Mouse (Mus musculus): ENCODE data around the gene Flnb. TPM values are rescaled to one million over a fixed set of nuclear protein-coding genes. Genes with fewer than 3 reads are reported as not detected.

Flnb gene
- polyA plus RNA-seq, 1 experiment = 37.2 TPM

DNA sequence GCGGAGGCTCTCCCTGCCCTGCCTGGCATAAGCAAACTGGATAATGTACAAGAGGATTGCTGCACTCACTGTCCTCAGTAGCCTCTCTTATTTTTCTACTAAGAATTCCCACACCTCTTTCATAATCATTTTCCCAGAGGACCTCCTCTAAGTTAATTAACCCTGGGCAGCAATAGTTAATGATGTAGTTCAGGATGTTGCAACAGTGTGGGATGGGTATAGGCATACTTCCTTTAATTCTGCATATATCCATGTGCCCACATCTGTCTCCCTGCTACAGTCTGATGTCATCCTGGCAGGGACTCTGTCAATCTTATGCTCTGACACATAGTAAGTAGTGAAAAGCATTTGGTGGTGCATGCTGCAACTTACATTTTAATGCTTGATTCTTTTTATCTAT, 163.5 kb downstream of the Flnb start:
- Histone ChIP-seq H3K36me3 (ENCODE audit: control insufficient read depth, insufficient read depth, low read length) (no peaks in the 10 kb centered on the region), H3K27me3 (replicated peaks; ENCODE audit: control insufficient read depth, insufficient read depth, low read length) (no peaks in the 10 kb centered on the region), H3K27ac (ENCODE audit: insufficient read depth, low read depth, low read length) (no peak overlapping the region), H3K4me3 (ENCODE audit: insufficient read depth, low read depth, low read length) (no peak overlapping the region), H3K4me1 (ENCODE audit: control insufficient read depth, insufficient read depth, low read length) (no peaks in the 10 kb centered on the region)
- 94% methylated on average over 1 of the region's 1 CpGs for WGBS
- no peak for DNase-seq
- TF ChIP-seq POLR2A (IDR thresholded peaks at IDR 0.05; ENCODE audit: low read depth, low read length) = no peak
- no peak for TF ChIP-seq CTCF (conservative IDR thresholded peaks at IDR 0.05; ENCODE audit: insufficient read depth, insufficient read length, low read depth, low read length)

DNA sequence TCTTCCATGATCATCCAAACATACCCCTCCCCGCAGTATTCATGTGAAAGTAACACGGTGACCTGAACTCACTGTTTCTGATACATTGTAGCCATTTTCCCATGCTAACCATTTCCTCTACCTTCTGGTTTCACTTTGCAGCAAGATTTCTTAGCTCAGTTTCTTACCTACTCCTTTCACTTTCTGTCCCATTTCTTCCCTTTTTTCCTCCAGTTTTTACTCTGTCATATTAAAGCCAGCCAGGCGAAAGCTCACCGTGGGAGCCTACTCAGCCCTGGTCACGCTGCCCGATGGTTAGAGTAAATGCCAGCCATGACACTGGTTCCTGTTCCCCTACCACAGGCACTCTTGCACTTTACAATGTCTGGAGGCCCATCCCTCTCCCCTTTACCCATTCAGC, 169.2 kb downstream of the Flnb start:
- Histone ChIP-seq H3K27me3 (replicated peaks; ENCODE audit: control insufficient read depth, insufficient read depth, low read length) (no peaks in the 10 kb centered on the region), H3K4me1 (ENCODE audit: control insufficient read depth, insufficient read depth, low read length) (0 out of 2 replicates have a peak, but pooled peaks cover 3% of the 10 kb centered on the region), H3K27ac (ENCODE audit: insufficient read depth, low read depth, low read length) (no peak overlapping the region), H3K4me3 (ENCODE audit: insufficient read depth, low read depth, low read length) (no peak overlapping the region), H3K36me3 (ENCODE audit: control insufficient read depth, insufficient read depth, low read length) (no peaks in the 10 kb centered on the region)
- no peak for TF ChIP-seq CTCF (conservative IDR thresholded peaks at IDR 0.05; ENCODE audit: insufficient read depth, insufficient read length, low read depth, low read length)
- no peak for TF ChIP-seq POLR2A (IDR thresholded peaks at IDR 0.05; ENCODE audit: low read depth, low read length)
- WGBS = 95% methylated on average over 6 of the region's 6 CpGs
- no peak for DNase-seq

DNA sequence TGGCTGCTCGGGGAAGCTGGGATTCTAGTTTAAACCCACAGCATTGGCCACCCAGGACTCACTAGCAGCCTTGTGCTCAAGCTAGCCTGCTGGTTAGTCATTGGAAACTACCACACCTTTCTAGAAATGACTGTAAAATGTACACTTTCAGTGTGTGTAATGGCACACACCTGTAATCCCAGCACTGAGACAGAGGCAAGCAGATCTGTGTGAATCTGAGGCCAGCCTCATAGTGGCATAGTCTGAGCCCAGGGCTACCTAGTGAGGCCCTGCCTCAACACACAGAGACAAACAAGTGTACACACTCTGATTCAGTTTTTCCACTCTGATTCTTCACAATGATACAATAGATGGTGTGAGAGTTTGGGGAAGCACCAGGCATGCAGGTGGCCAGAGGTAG, 171.6 kb downstream of the Flnb start:
- H3K4me1 ChIP-seq (ENCODE audit: control insufficient read depth, insufficient read depth, low read length) = 0 out of 2 replicates have a peak, but pooled peaks cover 3% of the 10 kb centered on the region
- H3K4me3 ChIP-seq (ENCODE audit: insufficient read depth, low read depth, low read length) = no peak overlapping the region
- 87% methylated on average over 1 of the region's 1 CpGs for WGBS
- no peak for DNase-seq
- H3K36me3 ChIP-seq (ENCODE audit: control insufficient read depth, insufficient read depth, low read length) = no peaks in the 10 kb centered on the region
- TF ChIP-seq CTCF (conservative IDR thresholded peaks at IDR 0.05; ENCODE audit: insufficient read depth, insufficient read length, low read depth, low read length) (no peak), POLR2A (IDR thresholded peaks at IDR 0.05; ENCODE audit: low read depth, low read length) (no peak)
- no peaks in the 10 kb centered on the region for H3K27me3 ChIP-seq (replicated peaks; ENCODE audit: control insufficient read depth, insufficient read depth, low read length)
- no peak overlapping the region for H3K27ac ChIP-seq (ENCODE audit: insufficient read depth, low read depth, low read length)

GRCm38 (mm10) chr14:7989961-7990360, 172.2 kb downstream of the Flnb start:
- no peak for DNase-seq
- WGBS = 77% methylated on average over 3 of the region's 3 CpGs
- Histone ChIP-seq H3K27ac (ENCODE audit: insufficient read depth, low read depth, low read length) (no peak overlapping the region), H3K4me3 (ENCODE audit: insufficient read depth, low read depth, low read length) (no peak overlapping the region), H3K4me1 (ENCODE audit: control insufficient read depth, insufficient read depth, low read length) (0 out of 2 replicates have a peak, but pooled peaks cover 3% of the 10 kb centered on the region), H3K27me3 (replicated peaks; ENCODE audit: control insufficient read depth, insufficient read depth, low read length) (no peaks in the 10 kb centered on the region), H3K36me3 (ENCODE audit: control insufficient read depth, insufficient read depth, low read length) (no peaks in the 10 kb centered on the region)
- no peak for TF ChIP-seq CTCF (conservative IDR thresholded peaks at IDR 0.05; ENCODE audit: insufficient read depth, insufficient read length, low read depth, low read length)
- TF ChIP-seq POLR2A (IDR thresholded peaks at IDR 0.05; ENCODE audit: low read depth, low read length) = no peak

- Histone ChIP-seq H3K4me3 (ENCODE audit: insufficient read depth, low read depth, low read length) (no peak overlapping the region), H3K27ac (ENCODE audit: insufficient read depth, low read depth, low read length) (no peak overlapping the region), H3K27me3 (replicated peaks; ENCODE audit: control insufficient read depth, insufficient read depth, low read length) (no peaks in the 10 kb centered on the region), H3K36me3 (ENCODE audit: control insufficient read depth, insufficient read depth, low read length) (no peaks in the 10 kb centered on the region), H3K4me1 (ENCODE audit: control insufficient read depth, insufficient read depth, low read length) (0 out of 2 replicates have a peak, but pooled peaks cover 3% of the 10 kb centered on the region)
- WGBS = 63% methylated on average over 5 of the region's 5 CpGs
- no peak for DNase-seq
- no peak for TF ChIP-seq CTCF (conservative IDR thresholded peaks at IDR 0.05; ENCODE audit: insufficient read depth, insufficient read length, low read depth, low read length)
- no peak for TF ChIP-seq POLR2A (IDR thresholded peaks at IDR 0.05; ENCODE audit: low read depth, low read length)
Observed at GRCm38 (mm10) chr14:7991108-7991776, 173.5 kb downstream of the Flnb start.

DNA sequence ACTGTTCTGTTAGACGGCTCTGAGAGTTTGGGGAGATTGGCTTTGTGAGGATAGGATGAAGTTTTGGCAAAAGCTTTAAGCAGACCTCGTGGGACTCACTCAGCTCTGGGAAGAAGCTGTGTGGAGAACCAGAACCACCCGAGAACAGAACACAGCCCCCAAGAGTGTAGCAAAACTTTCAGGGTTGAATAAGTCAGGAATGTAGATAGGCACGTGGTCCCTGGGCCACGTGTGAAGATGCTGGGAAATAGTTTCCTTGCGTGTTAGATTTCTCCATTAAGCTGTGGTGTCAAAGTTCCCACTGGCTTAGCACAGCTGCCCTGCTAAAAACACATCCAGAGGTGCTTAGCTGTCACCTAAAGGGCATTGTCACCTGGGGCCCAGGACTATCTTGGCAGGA, 174.4 kb downstream of the Flnb start:
- DNase-seq = no peak
- WGBS = 33% methylated on average over 6 of the region's 6 CpGs
- H3K4me3 ChIP-seq (ENCODE audit: insufficient read depth, low read depth, low read length) = no peak overlapping the region
- H3K36me3 ChIP-seq (ENCODE audit: control insufficient read depth, insufficient read depth, low read length) = no peaks in the 10 kb centered on the region
- 0 out of 2 replicates have a peak, but pooled peaks cover 3% of the 10 kb centered on the region for H3K4me1 ChIP-seq (ENCODE audit: control insufficient read depth, insufficient read depth, low read length)
- TF ChIP-seq POLR2A (IDR thresholded peaks at IDR 0.05; ENCODE audit: low read depth, low read length) (no peak), CTCF (conservative IDR thresholded peaks at IDR 0.05; ENCODE audit: insufficient read depth, insufficient read length, low read depth, low read length) (no peak)
- no peak overlapping the region for H3K27ac ChIP-seq (ENCODE audit: insufficient read depth, low read depth, low read length)
- no peaks in the 10 kb centered on the region for H3K27me3 ChIP-seq (replicated peaks; ENCODE audit: control insufficient read depth, insufficient read depth, low read length)

DNA sequence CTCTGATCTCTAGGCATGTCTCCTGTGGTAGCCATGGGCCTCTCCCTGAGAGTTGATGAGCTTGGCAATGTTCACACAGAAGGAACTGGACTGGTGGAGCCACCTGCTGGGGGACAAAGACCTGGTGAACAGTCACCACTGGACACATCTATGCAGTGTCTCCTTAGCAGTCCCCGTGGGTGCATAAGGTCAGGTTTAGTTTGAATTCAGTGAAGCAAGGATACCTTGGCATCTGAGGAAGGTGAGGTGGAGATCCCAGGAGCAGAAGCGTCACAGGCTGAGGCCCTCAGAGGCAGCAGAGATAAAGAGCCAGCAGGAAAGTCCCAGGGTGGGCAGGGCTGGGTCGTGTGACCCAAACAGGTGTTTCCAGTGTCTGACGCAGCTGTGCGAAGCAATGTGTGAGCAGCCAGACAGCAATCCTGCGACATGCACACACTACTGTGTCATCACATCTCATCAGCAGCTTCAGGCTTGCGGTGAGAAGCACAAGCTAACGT, 176.6 kb downstream of the Flnb start, which contains the start of gene Dnase1l3:
Dnase1l3 (minus strand) TSS at position 303 of the 497 bp plus-strand sequence.
- H3K27ac ChIP-seq (ENCODE audit: insufficient read depth, low read depth, low read length) = no peak within 1 kb of the TSS
- H3K27me3 ChIP-seq (replicated peaks; ENCODE audit: control insufficient read depth, insufficient read depth, low read length) = no peaks in the 10 kb centered on the region
- peak; percentile 79 for TF ChIP-seq CTCF (conservative IDR thresholded peaks at IDR 0.05; ENCODE audit: insufficient read depth, insufficient read length, low read depth, low read length)
- TF ChIP-seq POLR2A (IDR thresholded peaks at IDR 0.05; ENCODE audit: low read depth, low read length) = no peak
- 63% methylated on average over 8 of the region's 8 CpGs for WGBS
- 0 out of 2 replicates have a peak, but pooled peaks cover 3% of the 10 kb centered on the region for H3K4me1 ChIP-seq (ENCODE audit: control insufficient read depth, insufficient read depth, low read length)
- no peaks in the 10 kb centered on the region for H3K36me3 ChIP-seq (ENCODE audit: control insufficient read depth, insufficient read depth, low read length)
- H3K4me3 ChIP-seq (ENCODE audit: insufficient read depth, low read depth, low read length) = no peak within 1 kb of the TSS
- DNase-seq = peak; percentile 65
